Mouse (Mus musculus) CH12.LX (cell line): ENCODE measurements around the gene Omg. TPM values are rescaled to one million over a fixed set of nuclear protein-coding genes. Genes with fewer than 3 reads are reported as not detected.
A peak's percentile ranks its signal among the peaks of the same experiment; 100 is the strongest.

Experiments
- DNase-seq: peaks from one replicate; pipeline ENCODE4 v3.0.0-alpha.2; 2013; ENCODE audit errors: extremely low read depth
- H3K27ac ChIP-seq: 2 replicates; pipeline ENCODE4 v1.5.1; 2012; ENCODE audit warnings: low read depth, mild to moderate bottlenecking, control low read depth, moderate library complexity; ENCODE audit not compliant: insufficient read depth
- H3K27me3 ChIP-seq: replicated peaks from 2 replicates; pipeline ENCODE3; 2012; ENCODE audit warnings: inconsistent platforms
- H3K36me3 ChIP-seq, 2 experiments: replicated peaks in 1 of 2; 2 replicates each; pipeline versions ENCODE3 to v1.6.1; 2012; ENCODE audit warnings: inconsistent platforms in 1 of 2, low read length in 1 of 2, mild to moderate bottlenecking in 1 of 2, mixed read lengths in 1 of 2, moderate library complexity in 1 of 2; ENCODE audit not compliant: control insufficient read depth in 1 of 2, insufficient read depth in 1 of 2
- H3K4me1 ChIP-seq, 2 experiments: 2 replicates each; pipeline ENCODE4 v1.6.1; 2012; ENCODE audit warnings: inconsistent platforms in 1 of 2, moderate library complexity in 1 of 2; ENCODE audit not compliant: insufficient read depth in 2 of 2, control insufficient read depth in 1 of 2
- H3K4me2 ChIP-seq: 2 replicates; pipeline ENCODE4 v1.6.1; 2012; ENCODE audit warnings: low read depth, mild to moderate bottlenecking, control low read depth; ENCODE audit not compliant: poor library complexity, insufficient read depth, severe bottlenecking
- H3K4me3 ChIP-seq, 3 experiments: fragments of 150-350 bp in 1 of 3; sonication (generic) in 1 of 3; replicated peaks in 1 of 3; 2 replicates each; pipeline versions ENCODE3 to v1.5.1; 2011 to 2012; ENCODE audit warnings: low read depth in 2 of 3, low read length in 2 of 3, mild to moderate bottlenecking in 2 of 3, moderate library complexity in 2 of 3, control low read depth in 1 of 3, improper control_type of control experiment in 1 of 3, inconsistent platforms in 1 of 3, mixed read lengths in 1 of 3; ENCODE audit not compliant: poor library complexity in 1 of 3
- H3K79me2 ChIP-seq: replicated peaks from 2 replicates; pipeline ENCODE4 v1.6.1; 2012; ENCODE audit warnings: mild to moderate bottlenecking, moderate library complexity; ENCODE audit not compliant: control insufficient read depth, poor library complexity, insufficient read depth, severe bottlenecking; ENCODE audit errors: extremely low read depth
- H3K9ac ChIP-seq: 2 replicates; pipeline ENCODE4 v1.6.1; 2012; ENCODE audit warnings: low read depth, mild to moderate bottlenecking, control low read depth, moderate library complexity; ENCODE audit not compliant: insufficient read depth
- H3K9me3 ChIP-seq: replicated peaks from 2 replicates; pipeline ENCODE3; 2012; ENCODE audit warnings: low read length, inconsistent platforms, mixed read lengths
- BHLHE40 ChIP-seq: IDR thresholded peaks from 2 replicates; pipeline ENCODE4 v1.6.1; 2011; ENCODE audit warnings: mild to moderate bottlenecking, low read depth, low read length, improper control_type of control experiment
- CHD1 ChIP-seq: IDR thresholded peaks from 2 replicates; pipeline ENCODE4 v1.6.1; 2012; ENCODE audit warnings: low read depth, low read length, improper control_type of control experiment, inconsistent platforms
- CHD2 ChIP-seq: IDR thresholded peaks from 2 replicates; pipeline ENCODE4 v1.6.1; 2011; ENCODE audit warnings: low read length, improper control_type of control experiment
- CTCF ChIP-seq, 2 experiments: IDR thresholded peaks in 1 of 2; conservative IDR thresholded peaks in 1 of 2; 2 replicates each; pipeline ENCODE4 v1.5.1; 2011 to 2012; ENCODE audit warnings: low read depth in 2 of 2, low read length in 2 of 2, improper control_type of control experiment in 1 of 2, inconsistent platforms in 1 of 2, mild to moderate bottlenecking in 1 of 2, moderate library complexity in 1 of 2
- E2F4 ChIP-seq: IDR thresholded peaks from 2 replicates; pipeline ENCODE4 v1.6.1; 2011; ENCODE audit warnings: low read depth, low read length, improper control_type of control experiment; ENCODE audit not compliant: insufficient replicate concordance
- ELF1 ChIP-seq: IDR thresholded peaks from 2 replicates; pipeline ENCODE4 v1.6.1; 2014; ENCODE audit warnings: low read depth, mild to moderate bottlenecking, inconsistent platforms, low read length, improper control_type of control experiment
- EP300 ChIP-seq: IDR thresholded peaks from 2 replicates; pipeline ENCODE4 v1.6.1; 2011; ENCODE audit warnings: low read length, improper control_type of control experiment
- ETS1 ChIP-seq: conservative IDR thresholded peaks from 2 replicates; pipeline ENCODE4 v1.6.1; 2012; ENCODE audit warnings: low read depth, mild to moderate bottlenecking, inconsistent platforms, low read length, improper control_type of control experiment, moderate library complexity
- GABPA ChIP-seq: IDR thresholded peaks from 2 replicates; pipeline ENCODE4 v1.6.1; 2012; ENCODE audit warnings: low read depth, low read length, improper control_type of control experiment, inconsistent platforms; ENCODE audit not compliant: insufficient replicate concordance
- HCFC1 ChIP-seq: IDR thresholded peaks from 2 replicates; pipeline ENCODE4 v1.6.1; 2012; ENCODE audit warnings: low read depth, mild to moderate bottlenecking, inconsistent platforms, low read length, improper control_type of control experiment
- IRF4 ChIP-seq: IDR thresholded peaks from 2 replicates; pipeline ENCODE4 v1.6.1; 2014; ENCODE audit warnings: low read depth, mild to moderate bottlenecking, inconsistent platforms, low read length, improper control_type of control experiment
- JUN ChIP-seq: IDR thresholded peaks from 2 replicates; pipeline ENCODE4 v1.6.1; 2011; ENCODE audit warnings: low read depth, mild to moderate bottlenecking, low read length, improper control_type of control experiment, moderate library complexity; ENCODE audit not compliant: insufficient read depth
- JUND ChIP-seq: conservative IDR thresholded peaks from 2 replicates; pipeline ENCODE4 v1.6.1; 2011; ENCODE audit warnings: low read depth, low read length, improper control_type of control experiment
- KAT2A ChIP-seq: IDR thresholded peaks from 2 replicates; pipeline ENCODE4 v1.6.1; 2012; ENCODE audit warnings: low read length, improper control_type of control experiment, inconsistent platforms; ENCODE audit not compliant: insufficient replicate concordance
- MAFK ChIP-seq: IDR thresholded peaks from 2 replicates; pipeline ENCODE4 v1.6.1; 2011; ENCODE audit warnings: low read length, improper control_type of control experiment; ENCODE audit not compliant: insufficient replicate concordance
- MAX ChIP-seq: IDR thresholded peaks from 2 replicates; pipeline ENCODE4 v1.6.1; 2011; ENCODE audit warnings: low read length, improper control_type of control experiment
- MAZ ChIP-seq: IDR thresholded peaks from 2 replicates; pipeline ENCODE4 v1.6.1; 2012; ENCODE audit warnings: low read depth, mild to moderate bottlenecking, inconsistent platforms, low read length, improper control_type of control experiment, moderate library complexity
- MEF2A ChIP-seq: IDR thresholded peaks from 2 replicates; pipeline ENCODE4 v1.6.1; 2014; ENCODE audit warnings: low read depth, mild to moderate bottlenecking, inconsistent platforms, low read length, improper control_type of control experiment, borderline replicate concordance
- MXI1 ChIP-seq: IDR thresholded peaks from 2 replicates; pipeline ENCODE4 v1.6.1; 2011; ENCODE audit warnings: mild to moderate bottlenecking, low read depth, low read length, improper control_type of control experiment
- MYC ChIP-seq: IDR thresholded peaks from 2 replicates; pipeline ENCODE4 v1.6.1; 2011; ENCODE audit warnings: low read depth, mild to moderate bottlenecking, improper control_type of control experiment, low read length
- NELFE ChIP-seq: IDR thresholded peaks from 2 replicates; pipeline ENCODE4 v1.6.1; 2011; ENCODE audit warnings: low read depth, low read length, improper control_type of control experiment
- NRF1 ChIP-seq: IDR thresholded peaks from 2 replicates; pipeline ENCODE4 v1.6.1; 2014; ENCODE audit warnings: low read depth, mild to moderate bottlenecking, inconsistent platforms, low read length, improper control_type of control experiment, moderate library complexity
- PAX5 ChIP-seq: IDR thresholded peaks from 2 replicates; pipeline ENCODE4 v1.6.1; 2012; ENCODE audit warnings: low read length, inconsistent platforms, mixed read lengths
- POLR2A ChIP-seq: IDR thresholded peaks from 2 replicates; pipeline ENCODE4 v1.6.1; 2011; ENCODE audit warnings: low read depth, mild to moderate bottlenecking, improper control_type of control experiment, low read length
- POLR2AphosphoS2 ChIP-seq: IDR thresholded peaks from 2 replicates; pipeline ENCODE4 v1.6.1; 2011; ENCODE audit warnings: low read depth, low read length, improper control_type of control experiment
- RAD21 ChIP-seq: IDR thresholded peaks from 2 replicates; pipeline ENCODE4 v1.6.1; 2011; ENCODE audit warnings: low read depth, mild to moderate bottlenecking, low read length, improper control_type of control experiment, moderate library complexity
- RCOR1 ChIP-seq: conservative IDR thresholded peaks from 2 replicates; pipeline ENCODE4 v1.6.1; 2012; ENCODE audit warnings: low read depth, mild to moderate bottlenecking, inconsistent platforms, low read length, improper control_type of control experiment
- SIN3A ChIP-seq: IDR thresholded peaks from 2 replicates; pipeline ENCODE4 v1.6.1; 2012; ENCODE audit warnings: low read length, improper control_type of control experiment, inconsistent platforms
- SMC3 ChIP-seq: IDR thresholded peaks from 2 replicates; pipeline ENCODE4 v1.6.1; 2011; ENCODE audit warnings: low read depth, low read length, improper control_type of control experiment
- TBP ChIP-seq: conservative IDR thresholded peaks from 2 replicates; pipeline ENCODE4 v1.6.1; 2011; ENCODE audit warnings: low read depth, low read length, improper control_type of control experiment
- TCF12 ChIP-seq: IDR thresholded peaks from 2 replicates; pipeline ENCODE4 v1.6.1; 2014; ENCODE audit warnings: low read depth, mild to moderate bottlenecking, inconsistent platforms, low read length, improper control_type of control experiment
- UBTF ChIP-seq: IDR thresholded peaks from 2 replicates; pipeline ENCODE4 v1.6.1; 2012; ENCODE audit warnings: low read depth, mild to moderate bottlenecking, inconsistent platforms, low read length, improper control_type of control experiment, moderate library complexity
- USF1 ChIP-seq: IDR thresholded peaks from 2 replicates; pipeline ENCODE4 v1.6.1; 2014; ENCODE audit warnings: low read depth, mild to moderate bottlenecking, inconsistent platforms, low read length, improper control_type of control experiment
- USF2 ChIP-seq: conservative IDR thresholded peaks from 2 replicates; pipeline ENCODE4 v1.6.1; 2011; ENCODE audit warnings: low read depth, low read length, improper control_type of control experiment
- ZC3H11A ChIP-seq: IDR thresholded peaks from 2 replicates; pipeline ENCODE4 v1.6.1; 2012; ENCODE audit warnings: low read depth, mild to moderate bottlenecking, inconsistent platforms, low read length, improper control_type of control experiment
- ZKSCAN1 ChIP-seq: IDR thresholded peaks from 2 replicates; pipeline ENCODE4 v1.6.1; 2012; ENCODE audit warnings: low read depth, inconsistent platforms, low read length, improper control_type of control experiment, borderline replicate concordance
- ZMIZ1 ChIP-seq: IDR thresholded peaks from 2 replicates; pipeline ENCODE4 v1.6.1; 2012; ENCODE audit warnings: low read depth, mild to moderate bottlenecking, inconsistent platforms, low read length, improper control_type of control experiment
- ZNF384 ChIP-seq: IDR thresholded peaks from 2 replicates; pipeline ENCODE4 v1.6.1; 2012; ENCODE audit warnings: low read depth, low read length, improper control_type of control experiment, inconsistent platforms
- dilution Hi-C: fragments of 300-500 bp; cut with MboI; formaldehyde crosslinking; loops from 2 replicates; pipeline ENCODE4 v1.14.3; 2020; ENCODE audit warnings: low sequenced_read_pairs; ENCODE audit not compliant: extremely low pct_unique_long_range_greater_than_20kb, extremely low pct_ligation_motif_present
- in situ Hi-C: fragments of 300-500 bp; cut with MboI; formaldehyde crosslinking; loops from 3 replicates; pipeline ENCODE4 v1.14.3; 2019; ENCODE audit warnings: low sequenced_read_pairs, low pct_ligation_motif_present, low pct_unique_long_range_greater_than_20kb, mixed read lengths
- polyA plus RNA-seq: library from polyadenylated mRNA; unstranded; fragments of >175 nt; gene quantifications from 2 replicates; pipeline ENCODE4 v1.2.1, GENCODE M21; 2012; ENCODE audit warnings: low read depth; ENCODE audit not compliant: insufficient read length
- total RNA-seq, 2 experiments: library from RNA; depleted of rRNA; stranded (reverse); fragments of 300-350 nt in 1 of 2; fragments of >200 nt in 1 of 2; gene quantifications; 2 replicates each; pipeline ENCODE4 v1.2.3; 2012 to 2014

The Omg gene
- total and polyA plus RNA-seq, 3 experiments = 0.09 to 0.17 (median 0.13) TPM

DNA sequence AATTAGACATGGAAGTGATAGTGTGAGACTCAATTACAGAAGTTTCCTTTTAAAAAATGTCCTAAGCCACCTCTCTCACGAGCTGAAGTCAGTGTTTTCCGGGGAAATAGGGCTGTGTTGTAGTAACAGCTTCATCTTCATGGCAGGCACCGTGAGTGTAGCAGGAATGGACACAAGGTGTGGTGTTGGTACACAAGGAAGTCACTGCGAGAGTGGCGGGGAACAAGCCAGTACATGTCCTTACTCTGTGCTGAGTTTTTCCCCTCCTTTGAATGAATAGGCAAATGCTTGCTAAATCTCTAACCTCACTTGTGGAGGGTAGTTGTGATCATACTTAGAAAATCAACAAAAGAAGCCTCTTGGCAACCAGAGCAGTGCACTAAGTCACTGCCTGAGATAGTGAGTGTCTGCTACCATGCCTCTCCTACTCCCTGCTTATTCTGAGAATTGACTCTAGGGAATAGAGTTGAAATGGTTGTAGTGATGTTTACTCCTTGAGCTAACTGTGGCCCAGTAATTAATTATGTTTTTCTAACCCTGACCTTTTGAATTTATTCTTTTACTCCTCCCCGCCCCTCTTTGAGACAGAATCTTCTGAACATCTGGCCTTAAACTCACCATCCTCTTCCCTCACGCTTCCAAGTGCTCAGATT is 19.9 kb downstream of the Omg start:
- no peak overlapping the region for H3K4me3 ChIP-seq
- TF ChIP-seq ZC3H11A (no peak), EP300 (peak; percentile 89), MXI1 (peak; percentile 77; the same call in 1 of the 2 replicates), JUND (peak; percentile 42), CTCF (conservative IDR thresholded peaks at IDR 0.05 in 1 of 2, IDR thresholded peaks at IDR 0.05 in 1 of 2; ENCODE audit: low read depth in 2 of 2, low read length in 2 of 2) (no peak), CHD2 (peak; percentile 58; the same call in 1 of the 2 replicates), HCFC1 (peak; percentile 56), MAZ (no peak; the same call in 1 of the 2 replicates), USF2 (no peak), ETS1 (peak; percentile 60; the same call in 1 of the 2 replicates), MEF2A (peak; percentile 89), PAX5 (no peak), JUN (0 out of 2 replicates have a peak, but pooled peaks have one; percentile 15), NRF1 (peak; percentile 44; the same call in 1 of the 2 replicates), KAT2A (no peak), IRF4 (peak; percentile 87), RAD21 (peak; percentile 3), ZNF384 (0 out of 2 replicates have a peak, but pooled peaks have one; percentile 38), SMC3 (peak; percentile 28), UBTF (peak; percentile 44; the same call in 1 of the 2 replicates), ZKSCAN1 (no peak), MAX (peak; percentile 93), GABPA (no peak), ZMIZ1 (peak; percentile 83), ELF1 (peak; percentile 84), CHD1 (peak; percentile 100), POLR2A (peak; percentile 73), TCF12 (peak; percentile 91), NELFE (peak; percentile 66), BHLHE40 (peak; percentile 72), MAFK (peak; percentile 29; the same call in 1 of the 2 replicates), TBP (peak; percentile 86), POLR2AphosphoS2 (peak; percentile 78; the same call in 1 of the 2 replicates), USF1 (no peak), RCOR1 (peak; percentile 85), MYC (peak; percentile 86), SIN3A (peak; percentile 85; the same call in 1 of the 2 replicates), E2F4 (0 out of 2 replicates have a peak, but pooled peaks have one; percentile 75)
- no peaks in the 10 kb centered on the region for H3K9me3 ChIP-seq
- peak; percentile 82 for DNase-seq
- no peaks in the 10 kb centered on the region for H3K27me3 ChIP-seq
- peaks cover 0 to 22% of the 10 kb centered on the region in 2 experiments for H3K36me3 ChIP-seq
- no peaks in the 10 kb centered on the region for H3K79me2 ChIP-seq
- H3K27ac ChIP-seq = peak overlapping the region; percentile 48
- in situ Hi-C loops (no loop called here), dilution Hi-C loops (no loop called here)
- peaks cover 11 to 43% of the 10 kb centered on the region in 2 experiments for H3K4me1 ChIP-seq
- peak overlapping the region; percentile 68 for H3K9ac ChIP-seq
- peak overlapping the region; percentile 48 for H3K4me2 ChIP-seq
